Mouse (Mus musculus) neutrophil, adult 65 days (primary cell): ENCODE results near the gene Rnase13. TPM values are rescaled to one million over a fixed set of nuclear protein-coding genes. Genes with fewer than 3 reads are reported as not detected.

Source experiments
- total RNA-seq: library from RNA; stranded (reverse); gene quantifications from 2 replicates; pipeline ENCODE4 v1.2.4, GENCODE M21; 2023

The Rnase13 gene
- total RNA-seq: not detected in 2 replicates

GRCm38 (mm10) chr14:51922571-51922865, at the start of gene Rnase13:
TSS of gene Rnase13 (minus strand) at chr14:51922773.

GRCm38 (mm10) chr14:51918125-51918524, 4.4 kb downstream of the Rnase13 start, which contains the start of gene Tppp2:
TSS of gene Tppp2 (plus strand) at chr14:51918425.

GRCm38 (mm10) chr14:51913960-51914762, 8.4 kb downstream of the Rnase13 start, which contains the start of gene Ndrg2:
TSS of gene Ndrg2 (minus strand) at chr14:51914158.

GRCm38 (mm10) chr14:51892191-51892939, 30.2 kb downstream of the Rnase13 start, which contains the start of gene Slc39a2:
TSS of gene Slc39a2 (plus strand) at chr14:51892889.

GRCm38 (mm10) chr14:51884598-51885331, 37.8 kb downstream of the Rnase13 start, which contains the start of gene Mettl17:
TSS of gene Mettl17 (plus strand) at chr14:51884842.

Other genes starting within 250 kb of the Rnase13 start
- gene Gm17079, start 227.3 kb downstream of the Rnase13 start, total RNA-seq: not detected in 2 replicates
- not detected in 2 replicates for gene Gm5800, start 205.6 kb downstream of the Rnase13 start, total RNA-seq
- gene Ang4, start 149.2 kb downstream of the Rnase13 start, total RNA-seq: not detected in 2 replicates
- gene AY358078, start 122.7 kb downstream of the Rnase13 start, total RNA-seq: not detected in 2 replicates
- 1.0 TPM in 1 of 2 replicates, not detected in the other for gene Ear6, start 69.1 kb downstream of the Rnase13 start, total RNA-seq
- 14.5 and 25.6 TPM in 2 replicates for gene Mettl17, start 37.9 kb downstream of the Rnase13 start, total RNA-seq
- gene Slc39a2, start 29.9 kb downstream of the Rnase13 start, total RNA-seq: 0.16 and 0.32 TPM in 2 replicates
- 1.1 and 1.5 TPM in 2 replicates for gene Ndrg2, start 8.6 kb downstream of the Rnase13 start, total RNA-seq
- gene Tppp2, start 4.3 kb downstream of the Rnase13 start, total RNA-seq: not detected in 2 replicates
- gene Arhgef40, start 61.9 kb upstream of the Rnase13 start, total RNA-seq: 4.5 and 5.0 TPM in 2 replicates
- gene Tmem253, start 92.9 kb upstream of the Rnase13 start, total RNA-seq: not detected in 2 replicates
- gene Zfp219, start 98.0 kb upstream of the Rnase13 start, total RNA-seq: 7.0 and 10.8 TPM in 2 replicates
- gene Olfr221, start 119.7 kb upstream of the Rnase13 start, total RNA-seq: not detected in 2 replicates
- gene Hnrnpc, start 181.3 kb upstream of the Rnase13 start, total RNA-seq: 337 and 371 TPM in 2 replicates
- gene Rpgrip1, start 187.9 kb upstream of the Rnase13 start, total RNA-seq: 0.69 and 1.1 TPM in 2 replicates